Mouse (Mus musculus) midbrain, embryonic 10.5 days (tissue): ENCODE results near the gene Olfr544. TPM values are rescaled to one million over a fixed set of nuclear protein-coding genes. Genes with fewer than 3 reads are reported as not detected.
"Not testable (repeated sequence)": the region's sequence is repeated elsewhere in the genome, so short reads cannot be mapped to it uniquely, and the experiment has no call there.

ENCODE experiments used
- DNase-seq: peaks from one replicate; pipeline ENCODE4 v3.0.0-alpha.2; 2017; ENCODE audit warnings: low spot score
- H3K27ac ChIP-seq: fragments of 300-500 bp; sonication (generic); replicated peaks from 2 replicates; pipeline ENCODE4 v1.5.1; 2016; ENCODE audit warnings: mild to moderate bottlenecking
- H3K27me3 ChIP-seq: fragments of 300-500 bp; sonication (generic); 2 replicates; pipeline ENCODE4 v1.6.1; 2016; ENCODE audit warnings: low read depth, mild to moderate bottlenecking; ENCODE audit not compliant: poor library complexity, severe bottlenecking
- H3K36me3 ChIP-seq: fragments of 300-500 bp; sonication (generic); 2 replicates; pipeline ENCODE4 v1.6.1; 2016; ENCODE audit warnings: mild to moderate bottlenecking, moderate library complexity
- H3K4me1 ChIP-seq: fragments of 300-500 bp; sonication (generic); 2 replicates; pipeline ENCODE4 v1.6.1; 2016
- H3K4me3 ChIP-seq: fragments of 300-500 bp; sonication (generic); 2 replicates; pipeline ENCODE4 v1.5.1; 2016; ENCODE audit warnings: mild to moderate bottlenecking, moderate library complexity
- H3K9me3 ChIP-seq: fragments of 300-500 bp; sonication (generic); replicated peaks from 2 replicates; pipeline ENCODE4 v1.6.1; 2016; ENCODE audit warnings: mild to moderate bottlenecking
- WGBS: fragments of 180-500 bp; shearing (Covaris S2); methylation state at CpG from one replicate; pipeline ENCODE4 v1.1.7; 2016; 5-methylcytosine and 5-hydroxymethylcytosine counted together
- polyA plus RNA-seq: library from polyadenylated mRNA; unstranded; fragments of >200 nt; fragmentation: Nextera tagmentation; extraction: Ambion mirVana; gene quantifications from 2 replicates; pipeline ENCODE4 v1.2.1, GENCODE M21; 2016

The Olfr544 gene
- polyA plus RNA-seq, 1 experiment from 2014 or later, result 0.11 TPM

DNA sequence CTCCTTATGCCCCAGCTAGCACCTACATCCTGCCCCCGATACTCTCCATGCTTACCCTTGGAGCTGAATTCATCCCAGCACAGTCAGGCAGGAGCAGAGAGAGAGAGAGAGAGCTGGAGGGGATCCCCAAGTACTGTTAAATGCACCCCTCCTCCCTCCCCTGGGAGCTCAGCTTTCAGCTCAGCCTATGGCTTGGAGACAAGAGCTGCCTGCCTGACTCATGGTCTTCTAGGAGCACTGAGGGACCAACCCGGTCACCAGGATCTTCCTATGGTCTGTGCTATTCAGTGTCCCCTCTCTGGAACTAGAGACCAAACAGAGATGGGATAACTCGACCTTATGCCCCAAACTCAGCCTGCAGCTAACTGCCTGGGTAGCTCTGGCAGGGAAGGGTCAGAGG is 11.4 kb upstream of the Olfr544 start, which contains the start of gene Olfr545:
Olfr545 (minus strand) TSS at position 101 of the 400 bp plus-strand sequence.
- no peaks in the 10 kb centered on the region for H3K27me3 ChIP-seq
- no peak within 1 kb of the TSS for H3K27ac ChIP-seq
- H3K4me1 ChIP-seq, result no peaks in the 10 kb centered on the region
- no peak within 1 kb of the TSS for H3K4me3 ChIP-seq
- WGBS, result 75% methylated on average over 3 of the region's 3 CpGs
- H3K36me3 ChIP-seq, result no peaks in the 10 kb centered on the region
- DNase-seq, result no peak
- no peaks in the 10 kb centered on the region for H3K9me3 ChIP-seq

DNA sequence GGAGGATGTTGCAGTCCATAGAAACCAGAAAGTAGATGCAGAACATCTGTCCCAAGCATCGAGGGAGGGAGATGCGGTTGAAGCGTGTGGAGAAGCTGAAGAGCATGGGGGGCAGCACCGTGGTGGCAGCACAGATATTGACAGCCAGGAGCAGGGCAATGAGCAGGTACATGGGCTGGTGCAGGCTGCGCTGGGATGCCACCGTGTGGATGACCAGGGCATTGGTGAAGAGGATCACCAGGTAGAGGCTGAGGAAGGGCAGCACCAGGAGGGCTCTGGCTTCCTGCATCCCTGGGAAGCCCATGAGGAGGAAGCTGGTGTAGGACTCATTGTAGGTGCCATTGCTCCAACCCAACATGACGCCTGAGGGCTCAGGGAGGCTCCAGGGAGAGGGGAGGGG is 6.3 kb upstream of the Olfr544 start:
- not testable (repeated sequence) for H3K4me1 ChIP-seq, H3K4me3 ChIP-seq, H3K27me3 ChIP-seq, H3K36me3 ChIP-seq, H3K27ac ChIP-seq, H3K9me3 ChIP-seq, DNase-seq
- WGBS, result 47% methylated on average over 7 of the region's 7 CpGs

DNA sequence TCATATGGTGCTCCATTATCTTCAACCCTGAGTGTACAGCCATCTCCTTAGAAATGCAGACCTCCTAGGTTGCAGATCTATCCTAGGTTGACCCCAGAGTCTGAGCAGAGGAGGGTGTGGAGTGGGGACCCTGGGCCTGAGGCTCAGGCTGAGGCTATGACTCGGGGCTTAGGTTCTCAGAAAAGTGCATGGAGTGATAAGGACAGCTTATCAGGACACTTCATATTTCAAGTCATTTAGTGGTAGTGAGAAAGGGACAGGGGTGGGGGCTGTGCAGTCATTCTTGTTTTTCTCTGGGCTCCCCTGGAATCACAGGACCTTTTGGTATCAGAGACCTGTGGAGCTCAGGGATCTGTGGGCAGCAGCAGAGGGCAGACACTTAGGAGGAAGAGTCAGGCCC is 2.0 kb downstream of the Olfr544 start:
- no peak overlapping the region for H3K27ac ChIP-seq
- DNase-seq, result no peak
- H3K36me3 ChIP-seq, result no peaks in the 10 kb centered on the region
- H3K27me3 ChIP-seq, result no peaks in the 10 kb centered on the region
- H3K4me1 ChIP-seq, result no peaks in the 10 kb centered on the region
- no peaks in the 10 kb centered on the region for H3K9me3 ChIP-seq
- 76% methylated on average over 1 of the region's 1 CpGs for WGBS
- H3K4me3 ChIP-seq, result no peak overlapping the region

DNA sequence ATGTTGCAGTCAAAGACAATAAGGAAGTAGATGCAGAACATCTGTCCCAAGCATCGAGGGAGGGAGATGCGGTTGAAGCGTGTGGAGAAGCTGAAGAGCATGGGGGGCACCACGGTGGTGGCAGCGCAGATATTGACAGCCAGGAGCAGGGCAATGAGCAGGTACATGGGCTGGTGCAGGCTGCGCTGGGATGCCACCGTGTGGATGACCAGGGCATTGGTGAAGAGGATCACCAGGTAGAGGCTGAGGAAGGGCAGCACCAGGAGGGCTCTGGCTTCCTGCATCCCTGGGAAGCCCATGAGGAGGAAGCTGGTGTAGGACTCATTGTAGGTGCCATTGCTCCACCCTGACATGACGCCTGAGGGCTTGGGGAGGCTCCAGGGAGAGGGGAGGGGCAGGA is 3.3 kb downstream of the Olfr544 start:
- not testable (repeated sequence) for H3K4me3 ChIP-seq, H3K4me1 ChIP-seq, DNase-seq, H3K36me3 ChIP-seq, H3K27me3 ChIP-seq, H3K9me3 ChIP-seq, H3K27ac ChIP-seq
- WGBS, result 71% methylated on average over 8 of the region's 8 CpGs

DNA sequence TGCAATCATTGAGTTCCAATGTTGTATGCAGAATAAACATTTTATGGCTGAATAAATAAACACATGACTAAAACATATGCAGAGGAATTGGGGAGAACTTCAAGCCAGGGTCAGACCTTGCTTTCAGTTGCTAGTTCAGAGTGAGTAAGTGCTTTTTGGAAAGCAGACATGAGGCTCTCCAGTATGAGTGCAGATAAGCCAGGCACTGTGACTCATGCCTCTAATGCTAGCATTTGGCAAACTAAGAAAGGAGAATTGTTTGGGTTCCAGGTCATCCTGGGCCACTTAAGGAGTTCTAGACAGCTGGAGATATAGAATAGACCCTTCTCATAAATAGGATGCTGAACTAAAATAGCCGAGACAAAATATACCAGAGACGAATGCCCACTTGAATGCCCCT is 4.4 kb downstream of the Olfr544 start:
- H3K4me3 ChIP-seq, result no peak overlapping the region
- 88% methylated on average over 2 of the region's 2 CpGs for WGBS
- H3K4me1 ChIP-seq, result no peaks in the 10 kb centered on the region
- no peaks in the 10 kb centered on the region for H3K36me3 ChIP-seq
- no peaks in the 10 kb centered on the region for H3K27me3 ChIP-seq
- H3K9me3 ChIP-seq, result no peaks in the 10 kb centered on the region
- no peak overlapping the region for H3K27ac ChIP-seq
- DNase-seq, result no peak

DNA sequence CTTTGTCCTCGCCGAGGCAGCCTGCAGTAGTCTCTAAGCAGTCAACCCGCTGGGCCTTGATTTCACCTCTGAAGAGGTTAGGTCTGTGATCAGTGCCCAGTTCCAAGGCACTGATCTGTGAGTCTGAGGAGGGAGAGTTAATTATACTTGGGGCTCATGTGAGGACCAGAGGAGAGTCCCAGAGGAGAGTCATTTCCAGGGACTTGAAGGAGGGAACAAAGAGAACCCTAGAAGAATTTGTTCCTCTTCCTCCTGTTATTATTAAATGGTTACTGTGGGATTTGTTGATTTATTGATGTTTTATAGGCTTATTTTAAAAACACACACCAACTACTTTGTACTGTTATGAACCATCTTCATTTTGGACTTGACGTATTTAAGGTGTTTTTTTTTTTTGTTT is 6.5 kb downstream of the Olfr544 start, which contains the start of gene Olfr543:
Olfr543 (minus strand) TSS at position 101 of the 400 bp plus-strand sequence.
- Histone ChIP-seq H3K9me3 (no peaks in the 10 kb centered on the region), H3K36me3 (peaks cover 7% of the 10 kb centered on the region; the same call in 1 of the 2 replicates), H3K4me1 (no peaks in the 10 kb centered on the region), H3K27ac (no peak within 1 kb of the TSS), H3K27me3 (no peaks in the 10 kb centered on the region), H3K4me3 (no peak within 1 kb of the TSS)
- no peak for DNase-seq
- 95% methylated on average over 4 of the region's 4 CpGs for WGBS

DNA sequence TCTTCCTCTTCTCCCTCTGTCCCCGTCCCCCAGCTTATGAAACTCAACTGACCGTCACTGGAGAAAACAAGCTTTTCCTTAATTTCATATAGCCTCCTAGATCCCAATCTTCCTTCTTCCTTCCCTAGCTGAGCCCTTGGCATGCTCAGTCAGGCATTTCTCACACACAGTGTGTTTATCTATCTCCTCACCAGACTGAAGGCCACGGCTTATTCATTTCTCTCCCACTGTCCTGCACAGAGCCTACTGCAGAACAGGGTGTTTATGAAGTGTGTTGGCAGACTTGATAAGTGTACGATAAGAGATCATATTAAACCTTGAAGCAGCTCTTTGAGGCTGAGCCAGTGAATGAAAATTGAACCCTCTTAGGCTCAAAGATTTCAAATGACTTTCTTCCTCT is 7.3 kb downstream of the Olfr544 start:
- Histone ChIP-seq H3K9me3 (no peaks in the 10 kb centered on the region), H3K4me3 (no peak overlapping the region), H3K27ac (no peak overlapping the region), H3K4me1 (no peaks in the 10 kb centered on the region), H3K36me3 (peaks cover 8% of the 10 kb centered on the region; the same call in 1 of the 2 replicates), H3K27me3 (no peaks in the 10 kb centered on the region)
- DNase-seq, result no peak
- WGBS, result 91% methylated on average over 4 of the region's 4 CpGs

DNA sequence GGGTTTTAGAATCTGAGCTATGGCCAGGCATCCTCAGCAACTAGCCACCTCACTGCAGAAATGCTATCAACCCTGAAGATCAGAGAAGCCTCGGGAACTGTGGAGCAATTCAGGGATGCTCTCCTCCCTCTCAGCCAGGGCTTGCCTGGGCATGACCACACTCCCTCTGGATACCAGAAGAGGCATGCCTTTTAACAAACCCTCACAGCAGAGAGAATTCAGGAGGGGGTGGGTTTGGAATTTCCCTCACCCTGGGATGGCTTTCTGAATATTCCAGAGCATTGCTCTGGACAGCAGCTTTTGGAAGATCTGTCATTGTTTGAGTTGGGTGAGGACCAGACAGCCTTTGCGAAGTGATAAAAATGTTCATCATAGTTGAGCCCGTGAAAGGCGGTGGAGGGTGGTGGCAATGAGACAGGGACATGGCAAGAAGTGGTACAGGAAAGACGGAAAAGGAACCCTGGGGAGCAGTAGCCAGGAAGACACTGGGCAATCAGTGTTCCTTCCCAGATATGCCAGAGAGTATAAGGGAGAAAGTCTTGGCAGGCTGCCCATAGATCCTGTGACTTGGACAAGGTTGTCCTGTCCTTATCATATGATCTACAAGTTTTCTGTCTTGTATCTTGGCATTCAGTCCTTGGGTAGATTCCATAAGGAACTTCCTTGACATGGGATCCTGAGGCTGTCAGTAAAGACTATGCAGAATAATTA is 8.6 kb downstream of the Olfr544 start:
- DNase-seq, result no peak
- Histone ChIP-seq H3K4me1 (no peaks in the 10 kb centered on the region), H3K27me3 (no peaks in the 10 kb centered on the region), H3K4me3 (no peak overlapping the region), H3K9me3 (no peaks in the 10 kb centered on the region), H3K36me3 (peaks cover 8% of the 10 kb centered on the region; the same call in 1 of the 2 replicates), H3K27ac (no peak overlapping the region)
- 88% methylated on average over 5 of the region's 5 CpGs for WGBS

DNA sequence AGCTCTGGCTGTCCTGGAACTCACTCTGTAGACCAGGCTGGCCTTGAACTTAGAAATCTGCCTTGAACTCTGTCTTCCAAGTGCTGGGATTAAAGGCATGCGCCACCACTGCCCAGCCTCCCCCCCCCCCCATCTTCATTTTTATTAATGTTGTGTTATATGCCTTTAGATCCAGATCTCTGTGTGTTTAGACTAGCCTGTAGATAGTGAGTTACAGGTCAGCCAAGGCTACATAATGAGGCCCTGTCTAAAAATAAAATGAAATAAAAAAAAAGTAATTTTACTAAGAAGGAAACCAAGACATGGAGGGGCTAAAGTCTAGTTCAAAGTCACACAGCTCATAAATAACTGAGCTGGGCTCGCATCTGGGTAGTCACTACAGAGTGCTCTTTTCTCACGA is 9.2 kb downstream of the Olfr544 start:
- Histone ChIP-seq H3K27me3 (no peaks in the 10 kb centered on the region), H3K36me3 (peaks cover 8% of the 10 kb centered on the region; the same call in 1 of the 2 replicates), H3K27ac (no peak overlapping the region), H3K9me3 (no peaks in the 10 kb centered on the region), H3K4me3 (no peak overlapping the region), H3K4me1 (no peaks in the 10 kb centered on the region)
- WGBS, result 91% methylated on average over 3 of the region's 3 CpGs
- no peak for DNase-seq

DNA sequence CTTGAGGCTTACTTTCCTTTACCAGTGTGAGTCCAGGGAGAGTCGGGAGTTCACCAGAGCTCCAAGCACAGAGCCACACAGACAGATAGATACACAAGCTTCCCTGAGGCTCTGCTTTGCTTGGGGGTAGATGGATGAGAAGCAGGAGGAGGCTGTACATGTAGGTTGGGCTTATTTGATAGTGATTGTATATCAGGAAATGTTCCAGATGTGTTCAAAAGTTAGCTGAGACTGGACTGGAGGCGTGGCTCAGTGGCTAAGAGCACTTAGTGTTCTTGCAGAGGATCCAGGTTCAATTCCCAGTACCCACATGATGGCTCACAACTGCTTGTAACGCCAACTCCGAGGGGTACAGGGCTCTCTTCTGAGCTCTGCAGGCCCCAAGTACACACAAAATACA is 9.7 kb downstream of the Olfr544 start:
- WGBS, result 90% methylated on average over 4 of the region's 4 CpGs
- DNase-seq, result no peak
- H3K27ac ChIP-seq, result no peak overlapping the region

DNA sequence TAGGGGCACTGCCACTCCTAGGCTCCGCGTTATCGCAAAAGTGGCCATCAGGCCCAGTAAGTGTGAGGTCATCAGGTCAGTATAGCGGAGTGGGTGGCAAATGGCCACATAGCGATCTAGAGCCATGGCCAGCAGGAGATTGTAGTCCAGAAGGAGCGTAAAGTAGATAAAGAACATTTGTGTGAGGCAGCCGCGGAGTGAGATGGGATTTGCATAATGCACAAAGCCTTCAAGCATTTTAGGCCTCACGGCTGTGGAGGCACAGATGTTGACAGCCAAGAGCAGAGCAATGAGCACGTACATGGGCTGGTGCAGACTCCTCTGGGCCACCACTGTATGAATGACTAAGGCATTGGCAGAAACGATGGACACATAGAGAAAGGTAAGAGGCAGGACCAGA is 10.7 kb downstream of the Olfr544 start:
- peaks cover 8% of the 10 kb centered on the region; the same call in 1 of the 2 replicates for H3K36me3 ChIP-seq
- DNase-seq, result no peak
- no peaks in the 10 kb centered on the region for H3K27me3 ChIP-seq
- 79% methylated on average over 11 of the region's 11 CpGs for WGBS
- no peaks in the 10 kb centered on the region for H3K4me1 ChIP-seq
- H3K27ac ChIP-seq, result no peak overlapping the region
- H3K9me3 ChIP-seq, result no peaks in the 10 kb centered on the region
- no peak overlapping the region for H3K4me3 ChIP-seq

More for the DNA sequence above, 9.7 kb downstream of the Olfr544 start:
- no peaks in the 10 kb centered on the region for H3K9me3 ChIP-seq
- H3K4me3 ChIP-seq, result no peak overlapping the region
- no peaks in the 10 kb centered on the region for H3K27me3 ChIP-seq
- H3K36me3 ChIP-seq, result peaks cover 8% of the 10 kb centered on the region; the same call in 1 of the 2 replicates
- H3K4me1 ChIP-seq, result no peaks in the 10 kb centered on the region

DNA sequence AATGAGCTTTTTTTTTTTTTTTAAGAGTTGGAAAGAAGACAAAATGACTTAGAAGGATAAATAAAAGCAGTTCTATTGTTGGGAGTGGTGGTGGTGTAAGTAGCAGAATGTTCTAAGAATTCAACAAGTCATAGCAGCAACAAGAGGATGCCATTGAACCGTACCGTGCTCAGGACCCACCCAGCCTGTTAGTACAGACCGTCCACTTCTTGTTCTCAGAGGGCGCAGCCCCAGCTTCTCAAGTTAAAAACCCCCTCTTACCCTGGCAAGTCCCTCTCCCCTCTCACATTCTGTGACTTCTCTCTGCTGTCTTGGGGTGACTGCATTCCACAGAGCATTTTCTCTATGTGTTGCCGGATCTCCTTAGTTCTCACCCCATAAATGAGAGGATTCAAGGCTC is 11.5 kb downstream of the Olfr544 start:
- H3K4me1 ChIP-seq, result no peaks in the 10 kb centered on the region
- no peak overlapping the region for H3K4me3 ChIP-seq
- 96% methylated on average over 5 of the region's 5 CpGs for WGBS
- H3K9me3 ChIP-seq, result no peaks in the 10 kb centered on the region
- no peak overlapping the region for H3K27ac ChIP-seq
- no peaks in the 10 kb centered on the region for H3K27me3 ChIP-seq
- H3K36me3 ChIP-seq, result peaks cover 8% of the 10 kb centered on the region; the same call in 1 of the 2 replicates
- DNase-seq, result no peak

DNA sequence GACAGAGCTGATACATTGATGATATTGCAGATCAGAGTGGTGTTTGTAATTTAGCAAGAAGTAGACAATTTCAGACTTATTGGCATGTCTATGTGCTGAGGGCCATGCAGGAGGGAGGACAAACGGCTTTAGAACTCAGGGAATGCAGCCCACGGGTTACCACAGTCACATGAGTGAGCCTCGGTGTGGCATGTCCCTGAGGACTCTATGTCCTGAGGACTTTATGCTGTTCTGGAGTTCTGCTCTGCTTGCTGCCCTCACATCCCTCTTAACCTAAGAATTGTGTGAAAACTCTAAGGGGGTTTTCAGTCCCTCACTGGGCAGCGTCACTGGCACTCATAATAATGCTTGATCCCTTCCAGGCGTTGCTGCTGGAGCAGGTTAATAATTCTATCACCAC is 15.4 kb downstream of the Olfr544 start:
- no peaks in the 10 kb centered on the region for H3K27me3 ChIP-seq
- 75% methylated on average over 5 of the region's 5 CpGs for WGBS
- DNase-seq, result no peak
- H3K27ac ChIP-seq, result no peak overlapping the region
- H3K36me3 ChIP-seq, result peaks cover 45% of the 10 kb centered on the region
- H3K9me3 ChIP-seq, result no peaks in the 10 kb centered on the region
- H3K4me1 ChIP-seq, result no peaks in the 10 kb centered on the region
- H3K4me3 ChIP-seq, result no peak overlapping the region
